Mouse (Mus musculus) frontal cortex, adult 2 months (tissue): Measurements from ENCODE around the gene Tufm. TPM values are rescaled to one million over a fixed set of nuclear protein-coding genes. Genes with fewer than 3 reads are reported as not detected.

ENCODE experiments used
- DNase-seq, 2 experiments: peaks; one replicate each; pipeline ENCODE4 v3.0.0; 2022; ENCODE audit warnings: low spot score in 1 of 2; ENCODE audit errors: extremely low spot score in 1 of 2
- polyA plus RNA-seq: library from polyadenylated mRNA; depleted of rRNA; stranded (reverse); fragments of >200 nt; gene quantifications from 2 replicates; pipeline ENCODE4 v1.2.3, GENCODE M21; 2012; rRNA removed

Tufm gene
- 97.2 and 102 TPM in 2 replicates for polyA plus RNA-seq

DNA sequence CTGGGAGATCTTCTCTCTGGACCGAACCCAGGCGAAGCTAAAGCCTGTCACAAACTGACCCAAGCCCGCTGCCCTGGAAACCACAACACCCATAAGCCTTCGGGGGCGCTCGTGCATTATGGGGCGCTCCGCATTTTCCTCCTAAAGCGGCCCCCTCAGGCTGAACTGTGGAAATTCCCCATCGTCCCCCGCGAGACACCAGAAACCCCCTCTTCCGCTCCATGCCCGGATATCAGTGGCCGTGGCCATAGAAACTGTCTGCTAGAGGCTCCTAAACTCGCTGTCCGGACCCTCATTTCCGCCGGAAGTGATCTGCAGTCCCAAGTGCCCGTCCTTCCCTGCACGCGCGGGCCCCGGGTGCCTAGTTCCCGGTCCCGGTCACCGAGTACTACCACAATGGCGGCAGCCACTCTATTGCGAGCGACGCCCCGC, at the start of gene Tufm:
Gene Tufm (plus strand): TSS at position 310 of the 432 bp plus-strand sequence.
- DNase-seq: peak; percentile 98

- DNase-seq: no peak
Measured at GRCm38 (mm10) chr7:126440134-126440533, 47.0 kb upstream of the Tufm start.

- no peak for DNase-seq
Measured at GRCm38 (mm10) chr7:126443997-126444396, 43.2 kb upstream of the Tufm start.

DNA sequence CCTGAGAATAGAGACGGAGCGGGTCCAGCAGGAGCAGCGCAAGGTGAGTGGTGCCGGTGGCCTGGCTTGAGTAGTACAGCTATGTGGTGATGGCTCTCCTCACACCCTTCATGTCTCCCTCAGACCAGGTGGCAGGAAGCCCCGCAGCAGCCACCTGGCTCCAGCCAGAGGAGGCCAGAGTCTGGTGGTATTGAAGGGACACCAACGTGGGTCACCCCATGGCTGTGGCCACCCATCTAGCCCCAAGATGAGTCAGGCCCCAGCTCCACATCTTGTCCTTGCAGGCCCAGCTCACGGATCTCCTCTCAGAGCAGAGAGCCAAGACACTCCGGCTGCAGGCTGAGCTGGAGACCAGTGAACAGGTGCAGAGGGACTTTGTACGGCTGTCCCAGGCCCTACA, 42.6 kb upstream of the Tufm start:
- DNase-seq: no peak

DNA sequence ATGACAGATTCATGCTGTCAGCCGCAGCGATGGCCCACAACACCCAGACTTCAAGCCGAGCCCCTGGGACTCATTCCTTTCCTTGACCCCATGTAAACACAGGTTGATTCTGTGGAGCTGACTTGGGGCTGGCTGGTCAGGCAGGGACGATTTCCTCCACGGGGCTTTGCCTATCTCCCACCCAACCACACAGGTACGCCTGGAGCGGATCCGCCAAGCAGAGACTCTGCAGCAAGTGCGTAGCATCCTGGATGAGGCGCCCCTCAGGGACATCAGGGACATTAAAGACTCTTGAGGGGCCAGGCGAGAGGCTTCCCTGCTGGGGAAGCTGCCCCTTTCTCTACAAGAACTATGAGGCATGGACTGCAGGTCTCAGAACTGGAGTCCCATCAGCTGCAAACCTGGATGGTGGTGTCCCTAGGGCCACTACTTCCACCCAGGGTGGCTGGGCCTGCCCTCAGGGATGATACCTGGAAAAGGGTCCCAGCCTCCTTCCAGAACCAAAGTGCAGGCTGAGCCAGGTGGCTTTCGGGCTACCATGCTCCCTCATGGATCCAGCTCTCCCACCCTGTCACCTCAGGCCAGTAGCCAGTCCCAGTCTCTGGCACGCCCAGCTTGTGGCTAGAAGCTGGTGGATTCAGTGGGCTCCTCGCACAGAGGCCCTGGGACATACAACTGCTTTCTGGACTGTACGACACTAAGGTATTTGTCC, 41.9 kb upstream of the Tufm start:
- no peak for DNase-seq

DNA sequence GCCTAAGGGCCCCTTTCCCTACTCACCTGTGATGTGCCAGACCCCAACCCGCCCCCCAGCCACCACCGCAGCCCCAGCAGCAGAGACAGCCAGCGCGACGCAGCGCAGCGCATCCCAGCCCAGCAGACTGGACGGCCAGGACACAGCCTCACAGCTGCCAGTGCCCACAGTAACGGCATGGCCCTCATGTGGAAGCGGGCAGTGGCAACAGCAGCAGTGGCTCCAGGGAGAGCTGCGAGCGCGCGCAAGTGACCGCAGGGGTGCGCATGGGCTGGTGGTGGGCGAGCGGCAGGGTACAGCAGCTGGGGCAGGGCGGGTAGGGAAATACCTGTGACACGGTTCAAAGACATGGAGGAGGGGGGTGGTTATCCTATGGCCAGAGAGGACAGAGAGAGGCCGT, 40.9 kb upstream of the Tufm start:
- DNase-seq: no peak

GRCm38 (mm10) chr7:126448481-126448880, 38.7 kb upstream of the Tufm start:
- no peak for DNase-seq

GRCm38 (mm10) chr7:126449991-126450390, 37.2 kb upstream of the Tufm start:
- no peak for DNase-seq

GRCm38 (mm10) chr7:126450641-126451040, 36.5 kb upstream of the Tufm start:
- DNase-seq: no peak

DNA sequence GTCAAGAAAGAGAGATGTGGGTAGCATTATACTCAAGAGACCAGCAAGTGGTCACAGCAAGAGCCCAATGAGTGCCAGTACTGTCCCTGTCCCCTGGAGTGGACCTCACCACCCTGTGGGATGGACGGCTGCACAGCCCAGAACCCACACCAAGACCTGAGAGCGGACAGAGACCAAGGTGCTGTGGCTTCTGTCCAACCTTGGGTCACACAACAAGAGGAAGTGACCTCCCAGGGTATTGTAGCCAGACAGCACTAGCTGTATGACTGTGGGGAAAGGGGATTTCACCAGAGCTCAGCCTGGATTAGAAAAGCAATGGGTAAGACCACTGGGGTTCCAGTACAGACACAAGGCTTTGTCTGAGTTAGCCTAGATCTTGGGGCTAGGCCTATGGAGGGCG, 34.9 kb upstream of the Tufm start:
- no peak for DNase-seq

GRCm38 (mm10) chr7:126453861-126454260, 33.3 kb upstream of the Tufm start:
- no peak for DNase-seq

- DNase-seq: no peak
Measured at GRCm38 (mm10) chr7:126455242-126455641, 31.9 kb upstream of the Tufm start.

GRCm38 (mm10) chr7:126456382-126457266, 30.5 kb upstream of the Tufm start:
- DNase-seq: no peak

DNA sequence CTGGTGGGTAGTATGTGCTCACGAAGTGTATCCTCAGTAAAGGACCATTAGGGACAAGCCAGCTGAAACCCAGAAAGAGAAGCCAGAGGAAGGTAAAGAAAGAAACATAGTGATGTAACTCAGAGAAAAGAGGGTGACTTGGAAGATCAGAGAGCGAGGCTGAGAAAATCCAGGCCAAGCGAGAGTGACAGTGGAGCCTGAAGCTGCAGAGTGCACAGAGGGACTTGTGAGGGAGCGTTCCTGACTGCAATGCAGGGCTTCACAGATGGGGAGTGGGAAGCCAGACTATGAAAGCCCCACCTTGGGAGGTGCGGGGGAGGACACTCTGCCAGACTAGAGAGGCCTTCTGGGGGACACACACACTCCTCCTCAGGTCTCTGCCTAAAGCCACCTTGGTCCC, 28.9 kb upstream of the Tufm start:
- DNase-seq: no peak

GRCm38 (mm10) chr7:126458844-126459618, 28.1 kb upstream of the Tufm start:
- DNase-seq: no peak

DNA sequence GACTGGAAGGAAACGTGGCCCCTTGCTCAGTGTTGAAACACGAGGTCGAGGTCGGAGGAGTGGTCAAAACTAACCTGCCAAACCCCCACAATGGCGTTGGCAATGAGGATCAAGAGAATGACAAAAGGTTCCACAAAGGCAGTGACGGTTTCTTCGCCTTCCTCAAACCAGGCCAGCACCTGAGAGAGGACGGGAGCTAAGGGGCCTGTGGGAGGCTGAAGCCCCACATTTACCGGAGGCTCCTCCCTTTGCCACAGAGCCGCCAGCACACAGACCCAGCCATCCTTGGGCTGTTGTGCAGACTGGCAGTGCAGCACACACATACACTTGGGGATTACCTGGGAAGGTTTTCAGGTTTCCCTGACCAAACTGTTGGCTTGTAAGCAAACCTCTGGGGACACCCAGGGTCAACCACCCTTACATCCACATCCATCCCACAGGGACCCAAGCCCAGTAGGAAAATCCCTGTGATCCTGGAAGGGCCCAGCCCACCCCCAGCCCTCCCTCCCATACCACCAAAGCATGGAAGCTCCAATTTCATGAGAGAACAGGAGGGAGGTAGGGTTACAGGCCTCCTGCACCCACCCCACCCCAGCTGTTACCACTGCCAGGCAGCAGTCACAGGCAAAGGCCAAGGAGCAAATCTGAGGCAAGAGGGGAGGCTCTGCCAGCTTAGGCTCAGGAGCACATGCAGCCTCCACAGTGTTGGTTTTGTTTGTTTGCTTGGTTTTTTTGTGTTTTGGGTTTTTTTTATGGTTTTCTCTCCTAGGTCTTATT, 26.4 kb upstream of the Tufm start:
- no peak for DNase-seq

DNA sequence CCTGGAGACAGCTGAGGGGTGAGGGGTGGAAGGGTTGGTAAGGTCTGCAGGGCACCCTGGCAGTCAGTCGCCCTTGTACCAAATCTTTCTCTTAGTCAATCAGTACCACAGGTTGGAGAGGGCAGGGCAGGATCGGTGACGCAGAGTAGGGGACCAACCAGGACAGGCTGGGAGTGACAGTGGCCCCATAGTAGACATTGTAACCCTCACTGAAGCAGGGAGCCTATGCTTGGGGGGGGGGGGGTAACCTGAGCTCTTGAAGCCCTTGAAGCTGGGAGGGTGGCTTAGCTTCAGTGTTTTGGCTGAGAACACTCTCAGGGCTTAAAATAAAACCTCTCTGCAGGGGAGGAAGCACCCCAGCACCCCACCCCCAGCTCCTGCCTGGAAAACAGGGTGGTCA, 25.5 kb upstream of the Tufm start:
- no peak for DNase-seq

GRCm38 (mm10) chr7:126463004-126463403, 24.2 kb upstream of the Tufm start, which contains the start of gene Atp2a1:
Gene Atp2a1 (minus strand): TSS chr7:126463108.
- DNase-seq: no peak

DNA sequence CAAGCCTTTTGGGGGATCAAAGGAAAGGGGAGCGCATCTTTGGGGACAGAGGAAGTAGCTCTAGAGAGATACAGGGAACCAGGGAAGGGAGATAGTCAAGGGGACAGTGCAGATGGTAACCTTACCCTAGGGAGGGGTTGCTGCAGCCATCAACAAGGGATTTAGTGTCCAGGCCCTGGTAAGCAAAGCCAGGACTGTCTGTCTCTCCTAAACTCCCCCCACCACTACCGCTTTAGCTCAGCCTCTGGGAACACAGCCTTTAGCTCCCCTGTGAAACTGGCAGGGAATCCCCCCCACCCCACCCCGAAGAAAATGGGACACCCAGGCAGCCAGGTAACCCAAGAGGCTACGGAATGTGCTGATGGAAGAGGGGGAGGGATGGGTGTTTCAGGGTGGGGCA, 23.6 kb upstream of the Tufm start:
- DNase-seq: no peak

- no peak for DNase-seq
Measured at GRCm38 (mm10) chr7:126464121-126464520, 23.0 kb upstream of the Tufm start.
